Mouse (Mus musculus) embryo, embryonic 10 days (tissue): ENCODE results near the gene Rgs9.
A peak's percentile ranks its signal among the peaks of the same experiment; 100 is the strongest.

Experiments
- DNase-seq: peaks from one replicate; pipeline ENCODE4 v3.0.0-alpha.2; 2015; ENCODE audit warnings: low spot score

Rgs9 gene

GRCm38 (mm10) chr11:109238671-109239070 is 59.3 kb downstream of the Rgs9 start:
- no peak for DNase-seq

GRCm38 (mm10) chr11:109237796-109238195 is 60.1 kb downstream of the Rgs9 start:
- DNase-seq: no peak

GRCm38 (mm10) chr11:109233627-109234026 is 64.3 kb downstream of the Rgs9 start:
- no peak for DNase-seq

- no peak for DNase-seq
Observed at GRCm38 (mm10) chr11:109232811-109233210, 65.1 kb downstream of the Rgs9 start.

GRCm38 (mm10) chr11:109227139-109227538 is 70.8 kb downstream of the Rgs9 start:
- no peak for DNase-seq

- peak; percentile 73 for DNase-seq
Observed at GRCm38 (mm10) chr11:109221209-109222007, 76.5 kb downstream of the Rgs9 start.

- DNase-seq: no peak
Observed at GRCm38 (mm10) chr11:109218722-109219430, 79.1 kb downstream of the Rgs9 start.

- DNase-seq: peak; percentile 66
Observed at GRCm38 (mm10) chr11:109217827-109218536, 79.9 kb downstream of the Rgs9 start.

GRCm38 (mm10) chr11:109210772-109211171 is 87.2 kb downstream of the Rgs9 start:
- peak; percentile 40 for DNase-seq

- peak; percentile 16 for DNase-seq
Observed at GRCm38 (mm10) chr11:109210341-109210740, 87.6 kb downstream of the Rgs9 start.

GRCm38 (mm10) chr11:109206732-109207131 is 91.2 kb downstream of the Rgs9 start:
- peak; percentile 74 for DNase-seq

GRCm38 (mm10) chr11:109206028-109206427 is 91.9 kb downstream of the Rgs9 start:
- peak; percentile 41 for DNase-seq

- no peak for DNase-seq
Observed at GRCm38 (mm10) chr11:109199612-109200293, 98.2 kb downstream of the Rgs9 start.

- peak; percentile 87 for DNase-seq
Observed at GRCm38 (mm10) chr11:109192673-109193557, 105.0 kb downstream of the Rgs9 start.

- DNase-seq: no peak
Observed at GRCm38 (mm10) chr11:109188235-109188634, 109.7 kb downstream of the Rgs9 start.

GRCm38 (mm10) chr11:109187631-109188184 is 110.2 kb downstream of the Rgs9 start:
- DNase-seq: no peak

GRCm38 (mm10) chr11:109181118-109181517 is 116.8 kb downstream of the Rgs9 start:
- DNase-seq: no peak

GRCm38 (mm10) chr11:109180290-109180689 is 117.6 kb downstream of the Rgs9 start:
- DNase-seq: no peak

GRCm38 (mm10) chr11:109178788-109179518 is 119.0 kb downstream of the Rgs9 start:
- DNase-seq: peak; percentile 71

- DNase-seq: no peak
Observed at GRCm38 (mm10) chr11:109175376-109175969, 122.5 kb downstream of the Rgs9 start.
